Mouse (Mus musculus) embryonic facial prominence, embryonic 14.5 days (tissue): ENCODE results near the gene Cer1. TPM values are rescaled to one million over a fixed set of nuclear protein-coding genes. Genes with fewer than 3 reads are reported as not detected.
A peak's percentile ranks its signal among the peaks of the same experiment; 100 is the strongest.

ENCODE experiments used
- ATAC-seq: fragments of 200-750 bp; cut with Nextera tagmentation; 2 replicates; pipeline ENCODE4 v1.8.0; 2017; ENCODE audit warnings: low read depth, moderate number of reproducible peaks, moderate TSS enrichment
- DNase-seq: peaks from one replicate; pipeline ENCODE4 v3.0.0-alpha.2; 2015; ENCODE audit warnings: low spot score
- H3K27ac ChIP-seq: fragments of 300-500 bp; sonication (generic); replicated peaks from 2 replicates; pipeline ENCODE4 v1.5.1; 2014; ENCODE audit warnings: low read depth, mild to moderate bottlenecking, low read length, moderate library complexity
- H3K27me3 ChIP-seq: fragments of 300-500 bp; sonication (generic); replicated peaks from 2 replicates; pipeline ENCODE4 v1.6.1; 2014; ENCODE audit warnings: low read length; ENCODE audit not compliant: control insufficient read depth, insufficient read depth
- H3K36me3 ChIP-seq: fragments of 300-500 bp; sonication (generic); 2 replicates; pipeline ENCODE4 v1.6.1; 2014; ENCODE audit warnings: low read length, mixed read lengths; ENCODE audit not compliant: control insufficient read depth, insufficient read depth
- H3K4me1 ChIP-seq: fragments of 300-500 bp; sonication (generic); 2 replicates; pipeline ENCODE4 v1.6.1; 2014; ENCODE audit warnings: antibody characterized with exemption, low read length; ENCODE audit not compliant: control insufficient read depth, insufficient read depth
- H3K4me2 ChIP-seq: fragments of 300-500 bp; sonication (generic); 2 replicates; pipeline ENCODE4 v1.6.1; 2014; ENCODE audit warnings: low read depth, mild to moderate bottlenecking, low read length, moderate library complexity, mixed read lengths
- H3K4me3 ChIP-seq: fragments of 300-500 bp; sonication (generic); 2 replicates; pipeline ENCODE4 v1.5.1; 2014; ENCODE audit warnings: low read depth, mild to moderate bottlenecking, low read length
- H3K9ac ChIP-seq: fragments of 300-500 bp; sonication (generic); 2 replicates; pipeline ENCODE4 v1.6.1; 2014; ENCODE audit warnings: low read depth, mild to moderate bottlenecking, low read length, moderate library complexity, mixed read lengths
- H3K9me3 ChIP-seq: fragments of 300-500 bp; sonication (generic); 2 replicates; pipeline ENCODE4 v1.6.1; 2016; ENCODE audit warnings: low read length; ENCODE audit not compliant: control insufficient read depth
- WGBS: fragments of 180-500 bp; shearing (Covaris S2); extraction: QIAGEN DNeasy Blood & Tissue Kit; methylation state at CpG from one replicate; pipeline ENCODE4 v1.1.7; 2014; 5-methylcytosine and 5-hydroxymethylcytosine counted together
- polyA plus RNA-seq: library from polyadenylated mRNA; unstranded; fragments of >200 nt; fragmentation: Nextera tagmentation; extraction: Ambion mirVana; gene quantifications from 2 replicates; pipeline ENCODE4 v1.2.1, GENCODE M21; 2014

The Cer1 gene
- polyA plus RNA-seq, 1 experiment from 2014 or later, result 0.65 TPM

- H3K4me2 ChIP-seq, result no peak overlapping the region
- no peaks in the 10 kb centered on the region for H3K36me3 ChIP-seq
- ATAC-seq (no peak), DNase-seq (no peak)
- no peak overlapping the region for H3K4me3 ChIP-seq
- no peak overlapping the region for H3K9ac ChIP-seq
- 65% methylated on average over 6 of the region's 6 CpGs for WGBS
- no peaks in the 10 kb centered on the region for H3K27me3 ChIP-seq
- no peak overlapping the region for H3K27ac ChIP-seq
- H3K4me1 ChIP-seq, result peaks cover 3% of the 10 kb centered on the region; the same call in 1 of the 2 replicates
- no peaks in the 10 kb centered on the region for H3K9me3 ChIP-seq
These were observed 14.0 kb downstream of the Cer1 start for GRCm38 (mm10) chr4:82870931-82871330.

GRCm38 (mm10) chr4:82867731-82868445 lies 17.1 kb downstream of the Cer1 start:
- H3K4me1 ChIP-seq, result peaks cover 3% of the 10 kb centered on the region; the same call in 1 of the 2 replicates
- no peak overlapping the region for H3K27ac ChIP-seq
- ATAC-seq (no peak), DNase-seq (no peak)
- H3K9ac ChIP-seq, result no peak overlapping the region
- no peaks in the 10 kb centered on the region for H3K36me3 ChIP-seq
- H3K4me3 ChIP-seq, result no peak overlapping the region
- H3K9me3 ChIP-seq, result no peaks in the 10 kb centered on the region
- no peak overlapping the region for H3K4me2 ChIP-seq
- H3K27me3 ChIP-seq, result no peaks in the 10 kb centered on the region
- 76% methylated on average over 5 of the region's 5 CpGs for WGBS

DNA sequence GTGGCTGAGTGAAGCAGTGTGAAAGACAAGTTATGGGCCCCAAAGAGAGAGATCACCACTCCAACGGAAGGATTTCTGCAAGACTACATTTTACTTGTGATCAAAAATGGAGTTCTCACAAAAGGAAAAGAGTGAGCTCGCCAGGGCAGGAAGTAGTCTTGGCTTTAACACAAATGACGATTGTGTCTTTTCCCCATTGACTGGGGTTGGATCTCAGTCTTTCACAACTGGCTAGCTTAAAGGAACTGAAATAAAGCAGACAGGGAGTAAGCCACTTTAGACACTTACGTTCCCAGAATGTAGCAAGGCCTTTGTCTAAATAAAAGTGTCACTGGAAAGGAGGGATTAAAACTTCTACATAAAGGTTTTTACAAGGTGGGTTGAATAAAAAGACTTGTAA lies 17.8 kb downstream of the Cer1 start:
- Histone ChIP-seq H3K4me2 (no peak overlapping the region), H3K9ac (no peak overlapping the region), H3K27me3 (no peaks in the 10 kb centered on the region), H3K4me3 (no peak overlapping the region), H3K9me3 (no peaks in the 10 kb centered on the region), H3K27ac (no peak overlapping the region; the same call in 1 of the 2 replicates), H3K4me1 (no peaks in the 10 kb centered on the region), H3K36me3 (no peaks in the 10 kb centered on the region)
- DNase-seq (no peak), ATAC-seq (no peak)
- 49% methylated on average over 4 of the region's 4 CpGs for WGBS

GRCm38 (mm10) chr4:82864974-82865699 lies 19.8 kb downstream of the Cer1 start:
- ATAC-seq, result no peak
- no peak for DNase-seq
- H3K4me2 ChIP-seq, result no peak overlapping the region
- H3K9ac ChIP-seq, result no peak overlapping the region
- H3K9me3 ChIP-seq, result no peaks in the 10 kb centered on the region
- no peak overlapping the region for H3K27ac ChIP-seq
- H3K27me3 ChIP-seq, result no peaks in the 10 kb centered on the region
- no peaks in the 10 kb centered on the region for H3K4me1 ChIP-seq
- no peak overlapping the region for H3K4me3 ChIP-seq
- 80% methylated on average over 8 of the region's 8 CpGs for WGBS
- no peaks in the 10 kb centered on the region for H3K36me3 ChIP-seq

DNA sequence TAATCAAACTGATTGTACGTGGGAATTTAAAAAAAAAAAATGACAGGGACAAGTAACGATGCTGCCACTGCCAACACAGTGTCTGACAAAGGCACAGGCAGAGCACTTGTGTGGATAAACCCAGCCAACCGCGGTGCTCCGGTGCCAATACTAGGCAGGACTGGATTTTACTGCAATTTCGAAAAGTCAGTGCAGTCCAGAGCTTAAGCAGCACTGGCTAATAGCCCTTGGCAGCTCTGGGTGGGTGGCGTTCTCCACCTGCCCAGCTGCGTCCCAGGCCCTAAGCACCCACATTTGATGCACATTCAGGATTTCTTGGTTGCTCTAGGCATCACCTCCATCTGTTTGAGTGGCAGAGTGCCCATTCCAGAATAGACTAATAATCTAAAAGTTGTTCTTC lies 21.6 kb downstream of the Cer1 start:
- no peak for ATAC-seq
- H3K27me3 ChIP-seq, result no peaks in the 10 kb centered on the region

DNA sequence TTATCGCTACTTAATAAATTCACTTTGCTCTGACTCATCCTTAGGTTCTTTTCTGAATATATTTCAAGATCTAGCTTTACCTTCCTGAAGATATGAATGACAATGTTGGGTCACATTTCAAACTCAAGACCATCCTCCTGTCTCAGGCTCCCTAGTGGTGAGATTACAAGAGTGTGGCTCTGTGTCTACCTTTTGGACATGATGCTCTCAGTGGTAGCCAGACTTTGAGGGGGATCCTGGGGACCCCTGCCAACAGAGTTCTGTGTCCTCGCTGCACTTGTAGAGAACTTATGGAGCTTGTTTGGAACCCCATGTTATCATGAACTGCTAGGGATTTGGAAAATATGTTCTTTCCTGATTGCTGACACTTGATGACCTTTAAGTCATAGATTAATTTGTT lies 23.5 kb downstream of the Cer1 start:
- 94% methylated on average over 2 of the region's 2 CpGs for WGBS
- Histone ChIP-seq H3K4me2 (no peak overlapping the region), H3K4me1 (peaks cover 10% of the 10 kb centered on the region), H3K9me3 (no peaks in the 10 kb centered on the region), H3K9ac (no peak overlapping the region), H3K27ac (no peak overlapping the region), H3K4me3 (no peak overlapping the region), H3K27me3 (no peaks in the 10 kb centered on the region), H3K36me3 (no peaks in the 10 kb centered on the region)
- ATAC-seq (no peak), DNase-seq (no peak)

More for the DNA sequence above, 21.6 kb downstream of the Cer1 start:
- Histone ChIP-seq H3K4me1 (peaks cover 8% of the 10 kb centered on the region; the same call in 1 of the 2 replicates), H3K4me3 (no peak overlapping the region), H3K36me3 (no peaks in the 10 kb centered on the region), H3K4me2 (no peak overlapping the region), H3K9me3 (no peaks in the 10 kb centered on the region), H3K9ac (no peak overlapping the region), H3K27ac (no peak overlapping the region)
- no peak for DNase-seq
- WGBS, result 86% methylated on average over 8 of the region's 8 CpGs

GRCm38 (mm10) chr4:82860566-82860965 lies 24.4 kb downstream of the Cer1 start:
- Histone ChIP-seq H3K36me3 (no peaks in the 10 kb centered on the region), H3K9me3 (no peaks in the 10 kb centered on the region), H3K4me3 (no peak overlapping the region), H3K9ac (no peak overlapping the region), H3K4me1 (peaks cover 12% of the 10 kb centered on the region), H3K4me2 (no peak overlapping the region), H3K27ac (no peak overlapping the region), H3K27me3 (no peaks in the 10 kb centered on the region)
- DNase-seq (no peak), ATAC-seq (no peak)
- 38% methylated on average over 3 of the region's 3 CpGs for WGBS

- Histone ChIP-seq H3K4me1 (peaks cover 12% of the 10 kb centered on the region), H3K4me3 (peak within 1 kb of the TSS; percentile 79), H3K27me3 (no peaks in the 10 kb centered on the region), H3K27ac (peak within 1 kb of the TSS; percentile 84), H3K9me3 (no peaks in the 10 kb centered on the region), H3K4me2 (peak within 1 kb of the TSS; percentile 83), H3K9ac (peak within 1 kb of the TSS; percentile 87), H3K36me3 (no peaks in the 10 kb centered on the region)
- ATAC-seq, result peak; percentile 90
- peak; percentile 73 for DNase-seq
- WGBS, result 1% methylated on average over 33 of the region's 82 CpGs
These were observed 25.5 kb downstream of the Cer1 start, which contains the start of gene Zdhhc21 for GRCm38 (mm10) chr4:82859131-82860125. TSS of gene Zdhhc21 (minus strand) at chr4:82859958.
